Mouse (Mus musculus): Measurements from ENCODE around the gene Ntan1. TPM values are rescaled to one million over a fixed set of nuclear protein-coding genes. Genes with fewer than 3 reads are reported as not detected.

Gene Ntan1
- polyA plus RNA-seq, 2 experiments = 115 to 199 TPM

DNA sequence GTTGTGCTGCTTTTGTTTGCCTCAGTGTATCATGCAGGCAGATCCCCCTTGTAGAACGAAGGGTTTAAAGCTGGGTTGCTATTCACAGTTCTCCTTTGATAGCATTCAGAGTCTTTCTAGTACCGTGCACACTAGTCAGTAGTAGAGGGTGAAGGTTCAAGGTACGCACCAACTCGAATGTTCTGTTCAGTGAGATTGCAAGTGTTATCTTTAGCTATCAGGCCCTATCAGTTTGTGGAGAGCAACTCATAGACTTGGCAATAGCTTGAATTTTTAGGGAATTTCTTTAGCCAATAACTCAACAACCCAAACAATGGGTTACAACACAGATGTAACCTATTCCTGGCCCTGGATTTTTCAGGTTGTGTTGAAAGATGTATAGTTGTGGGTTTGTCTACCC, 17.4 kb upstream of the Ntan1 start:
- Histone ChIP-seq H3K4me1 (ENCODE audit: control insufficient read depth, insufficient read depth, low read length) (no peaks in the 10 kb centered on the region), H3K27me3 (ENCODE audit: control insufficient read depth, insufficient read depth, low read length) (no peaks in the 10 kb centered on the region), H3K27ac (replicated peaks; ENCODE audit: low read depth, low read length) (no peak overlapping the region), H3K4me3 (replicated peaks; ENCODE audit: low read length) (no peak overlapping the region), H3K9me3 (ENCODE audit: control insufficient read depth, low read length) (no peaks in the 10 kb centered on the region), H3K36me3 (ENCODE audit: control insufficient read depth, insufficient read depth, low read length) (peaks cover 86% of the 10 kb centered on the region), H3K4me2 (replicated peaks; ENCODE audit: low read depth, low read length, severe bottlenecking) (no peak overlapping the region), H3K9ac (ENCODE audit: low read depth, low read length, severe bottlenecking) (no peak overlapping the region)
- no peak for TF ChIP-seq POLR2A (IDR thresholded peaks at IDR 0.05; ENCODE audit: borderline replicate concordance, extremely low read depth, insufficient read depth, insufficient read length)
- DNase-seq (ENCODE audit: low spot score) (no peak), ATAC-seq (ENCODE audit: low FRiP score, low read depth) (no peak)
- WGBS = 96% methylated on average over 4 of the region's 4 CpGs

DNA sequence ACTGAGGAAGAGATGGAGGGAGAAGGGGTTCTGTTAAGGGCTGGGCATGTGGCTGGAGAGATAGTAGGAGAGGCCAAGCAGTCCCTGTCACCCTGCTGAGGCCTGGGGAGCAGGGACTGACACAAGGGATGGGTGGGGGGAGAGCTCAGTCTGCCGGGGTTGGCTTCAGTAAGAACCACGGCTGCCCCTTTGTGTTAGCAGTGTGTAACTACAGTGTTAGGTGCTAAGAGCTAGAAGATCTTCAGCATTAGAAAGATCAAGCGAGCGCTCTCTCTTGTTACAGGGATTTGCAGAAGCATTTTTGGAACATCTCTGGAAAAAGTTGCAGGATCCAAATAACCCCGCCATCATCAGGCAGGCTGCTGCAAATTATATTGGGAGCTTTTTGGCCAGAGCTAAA, 14.0 kb upstream of the Ntan1 start:
- no peak overlapping the region for H3K9ac ChIP-seq (ENCODE audit: low read depth, low read length, severe bottlenecking)
- 84% methylated on average over 5 of the region's 5 CpGs for WGBS
- peaks cover 91% of the 10 kb centered on the region for H3K36me3 ChIP-seq (ENCODE audit: control insufficient read depth, insufficient read depth, low read length)
- H3K4me2 ChIP-seq (replicated peaks; ENCODE audit: low read depth, low read length, severe bottlenecking) = no peak overlapping the region
- no peak for ATAC-seq (ENCODE audit: low FRiP score, low read depth)
- no peaks in the 10 kb centered on the region for H3K27me3 ChIP-seq (ENCODE audit: control insufficient read depth, insufficient read depth, low read length)
- H3K27ac ChIP-seq (replicated peaks; ENCODE audit: low read depth, low read length) = no peak overlapping the region
- H3K4me3 ChIP-seq (replicated peaks; ENCODE audit: low read length) = no peak overlapping the region
- DNase-seq (ENCODE audit: low spot score) = no peak
- H3K9me3 ChIP-seq (ENCODE audit: control insufficient read depth, low read length) = no peaks in the 10 kb centered on the region
- TF ChIP-seq POLR2A (IDR thresholded peaks at IDR 0.05; ENCODE audit: borderline replicate concordance, extremely low read depth, insufficient read depth, insufficient read length) = no peak
- no peaks in the 10 kb centered on the region for H3K4me1 ChIP-seq (ENCODE audit: control insufficient read depth, insufficient read depth, low read length)

DNA sequence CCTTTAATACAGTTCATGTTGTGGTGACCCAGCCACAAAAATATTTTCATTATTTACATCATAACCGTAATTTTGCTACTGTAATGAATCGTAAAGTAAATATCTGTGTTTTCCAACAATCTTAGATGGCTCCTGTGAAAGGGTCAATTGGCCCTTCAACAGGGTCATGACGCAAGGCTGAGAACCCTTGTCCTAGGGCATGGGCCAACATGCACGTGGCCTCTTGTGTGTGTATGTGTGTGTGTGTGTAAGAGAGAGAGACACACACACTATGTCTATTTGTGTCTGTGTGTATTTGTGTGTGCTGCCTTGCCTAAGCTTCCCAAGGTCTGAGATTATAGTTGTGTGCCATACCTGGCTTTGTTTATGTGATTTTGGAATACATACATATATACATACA, 11.0 kb upstream of the Ntan1 start:
- peaks cover 94% of the 10 kb centered on the region for H3K36me3 ChIP-seq (ENCODE audit: control insufficient read depth, insufficient read depth, low read length)

DNA sequence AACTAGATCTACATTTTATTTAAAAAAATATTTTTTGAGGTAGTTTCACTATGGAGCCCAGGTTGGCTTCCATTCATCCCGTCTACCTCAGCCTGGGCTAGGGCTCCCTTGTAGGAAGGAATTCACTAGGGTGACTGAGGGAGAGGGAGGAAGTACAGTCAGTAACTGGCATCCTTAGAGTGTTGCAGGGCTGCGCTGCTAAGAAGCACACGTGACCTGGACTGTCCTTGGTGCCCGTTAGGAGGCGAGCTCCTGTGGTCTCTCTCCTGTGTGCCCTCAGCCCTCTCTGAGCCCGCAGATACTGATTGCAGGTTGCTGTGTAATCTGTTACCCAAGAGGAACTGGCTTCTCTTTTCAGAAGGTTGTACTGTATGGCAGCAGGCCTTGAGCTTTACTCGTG, 10.2 kb upstream of the Ntan1 start:
- H3K4me1 ChIP-seq (ENCODE audit: control insufficient read depth, insufficient read depth, low read length) = no peaks in the 10 kb centered on the region
- TF ChIP-seq POLR2A (IDR thresholded peaks at IDR 0.05; ENCODE audit: borderline replicate concordance, extremely low read depth, insufficient read depth, insufficient read length) = no peak

More for the DNA sequence above, 11.0 kb upstream of the Ntan1 start:
- Histone ChIP-seq H3K4me2 (replicated peaks; ENCODE audit: low read depth, low read length, severe bottlenecking) (no peak overlapping the region), H3K9ac (ENCODE audit: low read depth, low read length, severe bottlenecking) (no peak overlapping the region), H3K9me3 (ENCODE audit: control insufficient read depth, low read length) (no peaks in the 10 kb centered on the region), H3K27me3 (ENCODE audit: control insufficient read depth, insufficient read depth, low read length) (no peaks in the 10 kb centered on the region), H3K4me1 (ENCODE audit: control insufficient read depth, insufficient read depth, low read length) (no peaks in the 10 kb centered on the region), H3K27ac (replicated peaks; ENCODE audit: low read depth, low read length) (no peak overlapping the region), H3K4me3 (replicated peaks; ENCODE audit: low read length) (no peak overlapping the region)
- ATAC-seq (ENCODE audit: low FRiP score, low read depth) (no peak), DNase-seq (ENCODE audit: low spot score) (no peak)
- 94% methylated on average over 4 of the region's 4 CpGs for WGBS
- TF ChIP-seq POLR2A (IDR thresholded peaks at IDR 0.05; ENCODE audit: borderline replicate concordance, extremely low read depth, insufficient read depth, insufficient read length) = no peak

DNA sequence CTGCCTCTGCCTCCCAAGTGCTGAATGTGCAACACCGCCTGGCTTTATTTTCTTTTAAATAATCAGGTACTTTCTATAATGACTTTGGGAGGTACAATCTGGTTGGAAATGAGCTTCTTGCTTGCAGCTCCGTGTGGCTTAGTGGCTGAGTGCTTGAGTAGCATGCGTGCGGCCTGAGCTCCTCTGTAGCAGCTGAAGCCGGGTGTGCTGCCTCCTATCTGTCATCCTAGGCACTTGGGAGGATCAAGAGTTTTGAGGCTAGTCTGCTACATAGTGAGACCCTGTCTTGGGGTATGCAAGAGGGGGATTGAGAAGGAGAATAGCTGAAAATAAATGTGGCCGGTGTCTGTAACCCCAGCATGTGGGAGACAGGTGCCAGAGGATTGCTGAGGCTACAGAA, 6.5 kb upstream of the Ntan1 start:
- H3K4me1 ChIP-seq (ENCODE audit: control insufficient read depth, insufficient read depth, low read length) = no peaks in the 10 kb centered on the region
- WGBS = 92% methylated on average over 6 of the region's 6 CpGs
- no peak overlapping the region for H3K4me2 ChIP-seq (replicated peaks; ENCODE audit: low read depth, low read length, severe bottlenecking)
- H3K9me3 ChIP-seq (ENCODE audit: control insufficient read depth, low read length) = no peaks in the 10 kb centered on the region
- peaks cover 85% of the 10 kb centered on the region for H3K36me3 ChIP-seq (ENCODE audit: control insufficient read depth, insufficient read depth, low read length)
- ATAC-seq (ENCODE audit: low FRiP score, low read depth) (no peak), DNase-seq (ENCODE audit: low spot score) (no peak)
- no peak overlapping the region for H3K27ac ChIP-seq (replicated peaks; ENCODE audit: low read depth, low read length)
- H3K9ac ChIP-seq (ENCODE audit: low read depth, low read length, severe bottlenecking) = no peak overlapping the region
- H3K27me3 ChIP-seq (ENCODE audit: control insufficient read depth, insufficient read depth, low read length) = no peaks in the 10 kb centered on the region
- H3K4me3 ChIP-seq (replicated peaks; ENCODE audit: low read length) = no peak overlapping the region
- no peak for TF ChIP-seq POLR2A (IDR thresholded peaks at IDR 0.05; ENCODE audit: borderline replicate concordance, extremely low read depth, insufficient read depth, insufficient read length)

More for the DNA sequence above, 10.2 kb upstream of the Ntan1 start:
- no peaks in the 10 kb centered on the region for H3K27me3 ChIP-seq (ENCODE audit: control insufficient read depth, insufficient read depth, low read length)
- H3K9me3 ChIP-seq (ENCODE audit: control insufficient read depth, low read length) = no peaks in the 10 kb centered on the region
- DNase-seq (ENCODE audit: low spot score) (no peak), ATAC-seq (ENCODE audit: low FRiP score, low read depth) (no peak)
- H3K36me3 ChIP-seq (ENCODE audit: control insufficient read depth, insufficient read depth, low read length) = peaks cover 96% of the 10 kb centered on the region
- no peak overlapping the region for H3K27ac ChIP-seq (replicated peaks; ENCODE audit: low read depth, low read length)
- WGBS = 94% methylated on average over 7 of the region's 7 CpGs
- H3K4me2 ChIP-seq (replicated peaks; ENCODE audit: low read depth, low read length, severe bottlenecking) = no peak overlapping the region
- no peak overlapping the region for H3K4me3 ChIP-seq (replicated peaks; ENCODE audit: low read length)
- H3K9ac ChIP-seq (ENCODE audit: low read depth, low read length, severe bottlenecking) = no peak overlapping the region

DNA sequence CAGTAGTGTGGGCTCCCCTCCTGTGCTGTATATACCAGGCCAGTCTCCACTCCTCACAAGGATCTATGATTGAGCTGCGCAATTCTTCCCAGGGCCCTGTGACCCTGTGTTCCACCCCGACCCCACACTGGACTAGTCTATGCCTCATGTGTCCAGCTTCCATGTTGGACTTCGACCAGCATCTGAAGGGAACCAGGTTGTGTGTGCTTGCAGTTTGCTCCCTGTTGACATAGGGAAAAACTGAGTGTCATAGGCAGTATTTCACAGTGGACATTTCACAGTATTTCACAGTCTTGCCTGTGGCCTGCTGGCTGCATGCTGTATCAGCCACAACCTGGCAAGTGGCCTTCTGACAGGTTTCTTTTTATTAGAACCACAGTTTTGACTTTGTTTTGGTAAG, 5.4 kb upstream of the Ntan1 start:
- Histone ChIP-seq H3K9me3 (ENCODE audit: control insufficient read depth, low read length) (no peaks in the 10 kb centered on the region), H3K4me3 (replicated peaks; ENCODE audit: low read length) (no peak overlapping the region), H3K27me3 (ENCODE audit: control insufficient read depth, insufficient read depth, low read length) (no peaks in the 10 kb centered on the region), H3K36me3 (ENCODE audit: control insufficient read depth, insufficient read depth, low read length) (peaks cover 75% of the 10 kb centered on the region), H3K27ac (replicated peaks; ENCODE audit: low read depth, low read length) (no peak overlapping the region), H3K9ac (ENCODE audit: low read depth, low read length, severe bottlenecking) (no peak overlapping the region), H3K4me1 (ENCODE audit: control insufficient read depth, insufficient read depth, low read length) (no peaks in the 10 kb centered on the region), H3K4me2 (replicated peaks; ENCODE audit: low read depth, low read length, severe bottlenecking) (no peak overlapping the region)
- DNase-seq (ENCODE audit: low spot score) (no peak), ATAC-seq (ENCODE audit: low FRiP score, low read depth) (no peak)
- 91% methylated on average over 3 of the region's 3 CpGs for WGBS
- TF ChIP-seq POLR2A (IDR thresholded peaks at IDR 0.05; ENCODE audit: borderline replicate concordance, extremely low read depth, insufficient read depth, insufficient read length) = no peak
